ENCODE assay signal across 14 mouse cellular contexts in genomic region chr2:49627611-49628010, GRCm38 (mm10). TPM values are rescaled to one million over a fixed set of nuclear protein-coding genes. Genes with fewer than 3 reads are reported as not detected.
A peak's percentile ranks its signal among the peaks of the same experiment; 100 is the strongest.
DNase-seq lines count a peak whose midpoint lies in the region; ATAC-seq and TF ChIP-seq lines count a peak whose summit lies in the region.
"Had no signal": no experiment of that assay in that cellular context is flagged by ENCODE, and none has a peak within 500 bp of the region (broad histone marks: within the 10 kb centered on the region; RNA-seq: fewer than 3 reads in every experiment).

No protein-coding gene starts in this region.

- no peak overlapping the region for H3K27ac ChIP-seq in kidney, embryonic 15.5 days
- H3K27ac ChIP-seq in embryonic facial prominence, embryonic 14.5 days (replicated peaks; ENCODE audit: low read depth, low read length): peak overlapping the region; percentile 52; the same call in 1 of the 2 replicates
- H3K27ac ChIP-seq in midbrain, embryonic 12.5 days (replicated peaks): 0 out of 2 replicates have a peak overlapping the region, but pooled peaks have one; percentile 30
- no peak overlapping the region for H3K27ac ChIP-seq in gastrocnemius, adult 2 months
- H3K27ac ChIP-seq: kidney, postnatal 0 days; liver, embryonic 15.5 days had no signal

- H3K4me3 ChIP-seq in kidney, embryonic 15.5 days (replicated peaks): no peak overlapping the region
- no peak overlapping the region for H3K4me3 ChIP-seq in embryonic facial prominence, embryonic 14.5 days (ENCODE audit: low read depth, low read length)
- no peak overlapping the region for H3K4me3 ChIP-seq in midbrain, embryonic 12.5 days
- H3K4me3 ChIP-seq in gastrocnemius, adult 2 months: no peak overlapping the region
- H3K4me3 ChIP-seq: liver, embryonic 15.5 days had no signal

- 61% methylated on average over 7 of the region's 7 CpGs for WGBS in kidney, embryonic 15.5 days
- WGBS in embryonic facial prominence, embryonic 14.5 days: 43% methylated on average over 7 of the region's 7 CpGs
- 53% methylated on average over 7 of the region's 7 CpGs for WGBS in midbrain, embryonic 12.5 days

- 0 out of 2 replicates have a peak, but pooled peaks have one; percentile 10 for ATAC-seq in kidney, embryonic 15.5 days (replicated peaks; ENCODE audit: low FRiP score)
- ATAC-seq in embryonic facial prominence, embryonic 14.5 days (ENCODE audit: low read depth): 0 out of 2 replicates have a peak, but pooled peaks have one; percentile 46
- peak; percentile 27; the same call in 1 of the 2 replicates for ATAC-seq in midbrain, embryonic 12.5 days (ENCODE audit: low FRiP score, low read depth)

- no peaks in the 10 kb centered on the region for H3K27me3 ChIP-seq in kidney, embryonic 15.5 days
- no peaks in the 10 kb centered on the region for H3K27me3 ChIP-seq in embryonic facial prominence, embryonic 14.5 days (replicated peaks; ENCODE audit: control insufficient read depth, insufficient read depth, low read length)
- no peaks in the 10 kb centered on the region for H3K27me3 ChIP-seq in midbrain, embryonic 12.5 days
- H3K27me3 ChIP-seq: liver, embryonic 15.5 days had no signal

- DNase-seq in kidney, adult 11 months: no peak
- DNase-seq in brain, embryonic 14.5 days (ENCODE audit: low read depth): peak; percentile 93
- DNase-seq in embryonic facial prominence, embryonic 14.5 days (ENCODE audit: low spot score): peak; percentile 77
- no peak for DNase-seq in gastrocnemius, adult 2 months
- DNase-seq in ovary, adult 18-20 months (ENCODE audit: low spot score): no peak
- no peak for DNase-seq in kidney, adult 9 months
- DNase-seq: adrenal gland, postnatal 14 days; gastrocnemius, postnatal 10 days; right cerebral cortex, adult 18-20 months; thymus, postnatal 36 days had no signal

- TF ChIP-seq POLR2A in brain, embryonic 14.5 days (IDR thresholded peaks at IDR 0.05; ENCODE audit: borderline replicate concordance, extremely low read depth, insufficient read depth, insufficient read length, poor library complexity, severe bottlenecking): no peak

- H3K4me1 ChIP-seq in kidney, embryonic 15.5 days: peaks cover 27% of the 10 kb centered on the region
- peaks cover 14% of the 10 kb centered on the region for H3K4me1 ChIP-seq in embryonic facial prominence, embryonic 14.5 days (ENCODE audit: control insufficient read depth, insufficient read depth, low read length)
- peaks cover 27% of the 10 kb centered on the region for H3K4me1 ChIP-seq in midbrain, embryonic 12.5 days
- H3K4me1 ChIP-seq: liver, embryonic 15.5 days had no signal

- H3K9me3 ChIP-seq in kidney, embryonic 15.5 days (replicated peaks): no peaks in the 10 kb centered on the region
- peaks cover 3% of the 10 kb centered on the region for H3K9me3 ChIP-seq in embryonic facial prominence, embryonic 14.5 days (ENCODE audit: control insufficient read depth, low read length)
- H3K9me3 ChIP-seq in midbrain, embryonic 12.5 days: no peaks in the 10 kb centered on the region
- H3K9me3 ChIP-seq: liver, embryonic 15.5 days had no signal

- peak; percentile 17; the same call in 1 of the 2 replicates for TF ChIP-seq CTCF in brain, embryonic 14.5 days (IDR thresholded peaks at IDR 0.05; ENCODE audit: borderline replicate concordance, extremely low read depth, insufficient read depth, insufficient read length)
- no peak for TF ChIP-seq CTCF in gastrocnemius, adult 2 months (IDR thresholded peaks at IDR 0.05)

- intact Hi-C loops in gastrocnemius, adult 2 months (cut with DNase I): no loop called here

- H3K36me3 ChIP-seq in kidney, embryonic 15.5 days: no peaks in the 10 kb centered on the region
- no peaks in the 10 kb centered on the region for H3K36me3 ChIP-seq in embryonic facial prominence, embryonic 14.5 days (ENCODE audit: control insufficient read depth, insufficient read depth, low read length)
- H3K36me3 ChIP-seq in midbrain, embryonic 12.5 days: peaks cover 21% of the 10 kb centered on the region
- H3K36me3 ChIP-seq: liver, embryonic 15.5 days had no signal

- H3K9ac ChIP-seq in kidney, embryonic 15.5 days: no peak overlapping the region
- no peak overlapping the region for H3K9ac ChIP-seq in embryonic facial prominence, embryonic 14.5 days (ENCODE audit: low read depth, low read length)
- no peak overlapping the region for H3K9ac ChIP-seq in midbrain, embryonic 12.5 days (replicated peaks)
- H3K9ac ChIP-seq: liver, embryonic 15.5 days had no signal

- no peak overlapping the region for H3K4me2 ChIP-seq in kidney, embryonic 15.5 days
- no peak overlapping the region for H3K4me2 ChIP-seq in embryonic facial prominence, embryonic 14.5 days (ENCODE audit: low read depth, low read length)
- no peak overlapping the region for H3K4me2 ChIP-seq in midbrain, embryonic 12.5 days (replicated peaks)
- H3K4me2 ChIP-seq: liver, embryonic 15.5 days had no signal

RNA-seq across cellular contexts. Expression of gene Kif5c, which starts 8.5 kb away (rescaled TPM):
- polyA plus RNA-seq in kidney, embryonic 15.5 days (2015; fragmentation: Nextera tagmentation; extraction: Ambion mirVana): 6.0 and 6.7 TPM in 2 replicates
- 123 and 253 TPM in 2 replicates for polyA plus RNA-seq in brain, embryonic 14.5 days (2012; rRNA removed)
- 12.1 and 13.6 TPM in 2 replicates for polyA plus RNA-seq in embryonic facial prominence, embryonic 14.5 days (2014; fragmentation: Nextera tagmentation; extraction: Ambion mirVana)
- polyA plus RNA-seq in midbrain, embryonic 12.5 days (2016; fragmentation: Nextera tagmentation; extraction: Ambion mirVana): 131 and 149 TPM in 2 replicates
- total RNA-seq in gastrocnemius, adult 2 months (2021): under 1 TPM; 0.10 to 0.20 TPM

Comparison
In these comparisons a context has a peak if more than half of its experiments do, and no peak if none do; other contexts are left out.
1. H3K27ac ChIP-seq: peak in embryonic facial prominence, embryonic 14.5 days (single experiment) and midbrain, embryonic 12.5 days (single experiment); none in kidney, embryonic 15.5 days (single experiment) and gastrocnemius, adult 2 months (single experiment).
2. DNase-seq: peak in brain, embryonic 14.5 days (single experiment) and embryonic facial prominence, embryonic 14.5 days (single experiment); none in kidney, adult 11 months (single experiment), gastrocnemius, adult 2 months (single experiment), ovary, adult 18-20 months (single experiment) and kidney, adult 9 months (single experiment).
3. Peak in every context shown above with its lines, with median percentiles within 50 percentile points of each other: ATAC-seq.